Mouse (Mus musculus) limb, embryonic 11.5 days (tissue): Measurements from ENCODE around the gene Gm17509. TPM values are rescaled to one million over a fixed set of nuclear protein-coding genes. Genes with fewer than 3 reads are reported as not detected.

ENCODE experiments used
- ATAC-seq: fragments of 200-750 bp; cut with Nextera tagmentation; 2 replicates; pipeline ENCODE4 v1.8.0; 2017; ENCODE audit warnings: low read depth; ENCODE audit not compliant: insufficient number of reproducible peaks, low FRiP score, low TSS enrichment
- DNase-seq: peaks from one replicate; pipeline ENCODE4 v3.0.0-alpha.2; 2015; ENCODE audit warnings: low spot score
- H3K27ac ChIP-seq: fragments of 300-500 bp; sonication (generic); replicated peaks from 2 replicates; pipeline ENCODE4 v1.5.1; 2014; ENCODE audit warnings: low read depth, mild to moderate bottlenecking, low read length
- H3K27me3 ChIP-seq: fragments of 300-500 bp; sonication (generic); 2 replicates; pipeline ENCODE4 v1.6.1; 2014; ENCODE audit warnings: mild to moderate bottlenecking, low read length, mixed read lengths; ENCODE audit not compliant: control insufficient read depth, insufficient read depth
- H3K36me3 ChIP-seq: fragments of 300-500 bp; sonication (generic); 2 replicates; pipeline ENCODE4 v1.6.1; 2014; ENCODE audit warnings: mild to moderate bottlenecking, low read length, moderate library complexity, mixed read lengths; ENCODE audit not compliant: control insufficient read depth, insufficient read depth
- H3K4me1 ChIP-seq: fragments of 300-500 bp; sonication (generic); 2 replicates; pipeline ENCODE4 v1.6.1; 2014; ENCODE audit warnings: low read length, mixed read lengths; ENCODE audit not compliant: control insufficient read depth, insufficient read depth
- H3K4me2 ChIP-seq: fragments of 300-500 bp; sonication (generic); 2 replicates; pipeline ENCODE4 v1.6.1; 2014; ENCODE audit warnings: low read depth, mild to moderate bottlenecking, moderate library complexity; ENCODE audit not compliant: severe bottlenecking
- H3K4me3 ChIP-seq: fragments of 300-500 bp; sonication (generic); 2 replicates; pipeline ENCODE4 v1.5.1; 2014; ENCODE audit warnings: low read depth, low read length
- H3K9ac ChIP-seq: fragments of 300-500 bp; sonication (generic); 2 replicates; pipeline ENCODE4 v1.6.1; 2014; ENCODE audit warnings: mild to moderate bottlenecking, low read length
- H3K9me3 ChIP-seq: fragments of 300-500 bp; sonication (generic); 2 replicates; pipeline ENCODE4 v1.6.1; 2016; ENCODE audit warnings: low read length; ENCODE audit not compliant: control insufficient read depth
- WGBS: fragments of 180-500 bp; shearing (Covaris S2); extraction: QIAGEN DNeasy Blood & Tissue Kit; methylation state at CpG from one replicate; pipeline ENCODE4 v1.1.7; 2014; 5-methylcytosine and 5-hydroxymethylcytosine counted together
- polyA plus RNA-seq: library from polyadenylated mRNA; unstranded; fragments of >200 nt; fragmentation: Nextera tagmentation; extraction: Ambion mirVana; gene quantifications from 2 replicates; pipeline ENCODE4 v1.2.1, GENCODE M21; 2014

Gm17509 gene
- polyA plus RNA-seq, 1 experiment from 2014 or later, result 0.17 TPM

DNA sequence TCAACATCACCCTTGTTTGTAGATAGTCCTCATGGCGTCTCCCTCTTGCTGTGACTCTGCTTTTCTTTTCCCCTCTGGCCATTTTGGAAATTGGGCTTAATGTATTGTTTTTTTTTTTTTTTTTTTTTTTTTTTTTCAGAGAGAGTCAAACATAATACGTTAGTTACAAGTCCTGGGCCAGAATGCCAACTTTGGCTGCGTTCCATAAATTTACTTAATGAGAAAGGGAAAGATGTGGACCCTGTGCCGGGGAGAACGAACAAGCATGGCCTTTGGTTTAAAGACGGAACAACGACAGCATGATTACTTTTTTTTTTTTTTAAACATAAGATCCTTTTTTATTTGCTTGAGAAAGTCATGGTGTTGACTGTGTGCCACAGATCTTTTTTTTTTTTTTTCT, 13.6 kb upstream of the Gm17509 start:
- H3K4me2 ChIP-seq, result no peak overlapping the region
- no peak overlapping the region for H3K27ac ChIP-seq
- H3K9me3 ChIP-seq, result no peaks in the 10 kb centered on the region
- H3K9ac ChIP-seq, result no peak overlapping the region
- no peak for ATAC-seq
- 42% methylated on average over 7 of the region's 7 CpGs for WGBS
- H3K4me1 ChIP-seq, result peaks cover 5% of the 10 kb centered on the region; the same call in 1 of the 2 replicates
- DNase-seq, result no peak
- no peaks in the 10 kb centered on the region for H3K36me3 ChIP-seq
- H3K27me3 ChIP-seq, result no peaks in the 10 kb centered on the region
- no peak overlapping the region for H3K4me3 ChIP-seq

DNA sequence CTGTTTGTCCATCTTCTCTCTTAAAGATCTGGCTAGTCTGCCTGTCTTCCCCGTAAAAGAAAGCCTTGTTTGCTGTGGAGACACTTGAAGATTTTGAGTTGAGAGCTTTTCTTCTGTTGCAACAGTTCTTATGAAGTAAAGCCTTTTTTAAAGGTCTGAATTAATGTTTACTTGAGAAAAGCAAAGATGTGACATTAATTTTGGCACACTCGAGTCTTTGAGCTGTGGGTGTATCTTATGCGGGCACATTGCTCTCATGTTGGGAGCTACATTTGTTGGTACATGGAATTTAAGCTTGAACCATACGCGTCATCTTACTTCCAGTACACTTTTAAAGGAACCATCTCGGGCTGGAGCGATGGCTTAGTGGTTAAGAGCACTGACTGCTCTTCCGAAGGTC, 12.9 kb upstream of the Gm17509 start:
- 0 out of 2 replicates have a peak overlapping the region, but pooled peaks have one; percentile 15 for H3K27ac ChIP-seq

DNA sequence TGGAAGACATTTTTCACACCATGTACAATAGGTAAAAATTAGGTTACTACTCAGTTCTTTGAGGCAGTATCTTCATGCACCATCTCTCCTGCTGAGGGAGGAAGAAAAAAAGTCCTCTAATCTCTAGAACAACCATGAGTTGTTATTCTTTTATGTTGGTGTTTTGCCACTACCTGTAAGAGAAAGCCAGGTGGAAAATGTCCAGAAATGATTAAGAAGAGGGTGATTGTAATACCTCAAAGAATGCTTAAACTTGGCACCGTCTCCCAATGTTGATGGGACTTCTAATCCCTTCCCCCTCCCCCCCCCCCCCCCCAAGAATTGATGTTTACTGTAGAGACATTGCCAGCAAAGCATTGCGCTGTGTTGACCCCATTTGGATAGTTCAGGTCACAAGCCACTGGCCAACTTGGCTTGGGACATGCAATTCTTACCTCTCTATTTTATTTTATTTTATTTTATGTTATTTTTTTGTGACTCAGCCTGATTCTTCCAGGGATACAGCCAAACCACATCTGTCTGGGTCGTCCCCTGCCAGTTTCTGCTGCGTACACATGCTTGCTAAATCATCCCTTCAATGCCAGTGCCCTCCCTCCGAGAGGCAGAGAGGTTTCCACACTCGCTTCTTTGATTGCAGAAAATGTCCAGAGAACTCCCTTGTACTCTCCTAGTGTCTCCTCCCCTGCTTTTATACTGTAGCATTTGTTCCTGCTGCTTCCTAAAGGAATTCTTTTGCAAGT, 9.7 kb upstream of the Gm17509 start:
- Histone ChIP-seq H3K27me3 (no peaks in the 10 kb centered on the region), H3K36me3 (no peaks in the 10 kb centered on the region), H3K4me2 (no peak overlapping the region), H3K4me3 (no peak overlapping the region), H3K27ac (no peak overlapping the region), H3K4me1 (peaks cover 3% of the 10 kb centered on the region; the same call in 1 of the 2 replicates), H3K9me3 (no peaks in the 10 kb centered on the region), H3K9ac (no peak overlapping the region)
- no peak for ATAC-seq
- DNase-seq, result no peak
- 89% methylated on average over 6 of the region's 6 CpGs for WGBS

More for the DNA sequence above, 12.9 kb upstream of the Gm17509 start:
- H3K9me3 ChIP-seq, result no peaks in the 10 kb centered on the region
- H3K4me2 ChIP-seq, result no peak overlapping the region
- DNase-seq (no peak), ATAC-seq (no peak)
- no peaks in the 10 kb centered on the region for H3K27me3 ChIP-seq
- H3K4me3 ChIP-seq, result no peak overlapping the region
- no peaks in the 10 kb centered on the region for H3K36me3 ChIP-seq
- peaks cover 5% of the 10 kb centered on the region; the same call in 1 of the 2 replicates for H3K4me1 ChIP-seq
- no peak overlapping the region for H3K9ac ChIP-seq
- 93% methylated on average over 8 of the region's 8 CpGs for WGBS

DNA sequence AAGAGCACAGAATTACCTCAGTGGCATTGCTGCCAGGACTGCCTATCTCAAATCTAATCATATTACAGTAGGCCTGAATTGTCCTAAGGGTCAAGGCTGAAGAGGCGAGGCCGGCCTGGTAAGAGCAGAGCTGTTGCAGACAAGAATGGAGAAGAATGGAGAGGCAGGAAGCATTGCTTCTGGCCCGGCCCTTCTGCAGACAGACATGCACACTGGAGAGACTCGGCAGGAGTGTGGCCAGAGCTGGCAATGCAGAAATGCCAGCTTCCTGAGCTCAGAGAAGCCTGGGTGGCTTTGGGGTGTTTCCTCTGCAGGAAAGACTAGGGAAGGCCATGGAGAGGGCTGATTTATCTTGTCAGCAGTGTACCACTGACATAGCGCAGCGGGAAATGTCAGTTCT, 4.7 kb upstream of the Gm17509 start:
- WGBS, result 87% methylated on average over 6 of the region's 6 CpGs
- Histone ChIP-seq H3K27ac (no peak overlapping the region), H3K9ac (no peak overlapping the region), H3K4me3 (no peak overlapping the region), H3K9me3 (no peaks in the 10 kb centered on the region), H3K4me1 (no peaks in the 10 kb centered on the region), H3K36me3 (no peaks in the 10 kb centered on the region), H3K4me2 (no peak overlapping the region), H3K27me3 (no peaks in the 10 kb centered on the region)
- no peak for DNase-seq
- ATAC-seq, result no peak

- no peak overlapping the region for H3K4me2 ChIP-seq
- no peaks in the 10 kb centered on the region for H3K36me3 ChIP-seq
- no peak overlapping the region for H3K4me3 ChIP-seq
- ATAC-seq (no peak), DNase-seq (no peak)
- H3K4me1 ChIP-seq, result no peaks in the 10 kb centered on the region
- H3K27me3 ChIP-seq, result no peaks in the 10 kb centered on the region
- H3K9me3 ChIP-seq, result no peaks in the 10 kb centered on the region
- no peak overlapping the region for H3K27ac ChIP-seq
- H3K9ac ChIP-seq, result no peak overlapping the region
- WGBS, result 84% methylated on average over 2 of the region's 2 CpGs
These were observed 4.0 kb upstream of the Gm17509 start for GRCm38 (mm10) chr13:117224901-117225300.

DNA sequence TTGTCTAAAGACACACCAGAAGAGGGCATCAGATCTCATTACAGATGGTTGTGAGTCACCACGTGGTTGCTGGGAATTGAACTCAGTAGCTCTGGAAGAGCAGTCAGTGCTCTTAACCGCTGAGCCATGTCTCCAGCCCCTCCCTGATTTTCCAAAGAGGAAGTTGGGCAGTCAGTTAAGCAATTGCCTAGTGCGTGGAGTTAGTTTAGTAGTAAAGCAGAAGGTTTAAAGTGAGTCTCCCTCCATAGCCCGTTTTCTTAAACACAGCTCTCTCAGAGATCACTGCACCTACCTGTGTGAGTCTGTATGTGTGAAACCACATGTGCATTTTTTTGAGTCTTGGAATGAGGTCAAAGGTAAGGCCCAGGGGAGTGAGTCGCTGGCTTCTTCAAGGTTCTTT, 2.2 kb upstream of the Gm17509 start:
- no peak overlapping the region for H3K4me2 ChIP-seq

DNA sequence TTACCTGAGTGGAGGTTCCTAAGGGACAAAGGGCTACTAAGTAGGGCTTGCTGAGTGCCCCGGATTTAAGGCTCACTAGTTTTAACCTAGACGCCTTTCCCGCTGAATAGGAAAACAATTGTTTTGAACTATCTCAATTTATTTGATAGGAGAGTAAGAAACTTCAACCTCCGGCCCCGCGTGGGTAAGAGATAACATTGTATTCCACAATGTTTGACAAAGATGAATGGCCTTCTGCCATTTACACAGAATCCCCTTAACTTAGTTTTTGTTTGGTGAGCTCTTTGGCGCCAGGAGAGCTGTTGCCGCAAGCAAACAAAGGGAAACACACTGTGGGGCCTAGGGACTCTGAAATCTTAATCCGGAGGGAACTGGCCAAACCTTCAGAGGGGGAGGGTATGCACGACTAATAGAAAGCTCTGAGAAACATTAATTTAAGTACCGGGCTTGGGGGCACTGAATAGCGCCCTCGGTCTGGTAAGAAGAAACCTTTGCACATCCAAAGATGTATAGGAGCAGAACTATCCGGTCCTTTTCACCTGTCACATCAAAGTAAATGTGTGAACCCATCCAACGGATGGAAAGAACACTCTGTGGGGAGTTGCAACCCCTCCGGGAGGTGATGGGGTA, 889 bp downstream of the Gm17509 start:
- peak; percentile 10; the same call in 1 of the 2 replicates for ATAC-seq
- Histone ChIP-seq H3K9me3 (no peaks in the 10 kb centered on the region), H3K36me3 (no peaks in the 10 kb centered on the region), H3K4me1 (peaks cover 3% of the 10 kb centered on the region; the same call in 1 of the 2 replicates), H3K27ac (0 out of 2 replicates have a peak overlapping the region, but pooled peaks have one; percentile 10), H3K4me3 (peak overlapping the region; percentile 73), H3K9ac (peak overlapping the region; percentile 92), H3K27me3 (no peaks in the 10 kb centered on the region), H3K4me2 (peak overlapping the region; percentile 74)
- WGBS, result 6% methylated on average over 16 of the region's 16 CpGs
- no peak for DNase-seq

More for the DNA sequence above, 2.2 kb upstream of the Gm17509 start:
- Histone ChIP-seq H3K27me3 (no peaks in the 10 kb centered on the region), H3K9me3 (no peaks in the 10 kb centered on the region), H3K4me1 (no peaks in the 10 kb centered on the region), H3K4me3 (no peak overlapping the region), H3K9ac (no peak overlapping the region), H3K36me3 (no peaks in the 10 kb centered on the region), H3K27ac (no peak overlapping the region)
- 58% methylated on average over 5 of the region's 5 CpGs for whole genome bisulfite sequencing
- DNase-seq, result no peak
- no peak for ATAC-seq

DNA sequence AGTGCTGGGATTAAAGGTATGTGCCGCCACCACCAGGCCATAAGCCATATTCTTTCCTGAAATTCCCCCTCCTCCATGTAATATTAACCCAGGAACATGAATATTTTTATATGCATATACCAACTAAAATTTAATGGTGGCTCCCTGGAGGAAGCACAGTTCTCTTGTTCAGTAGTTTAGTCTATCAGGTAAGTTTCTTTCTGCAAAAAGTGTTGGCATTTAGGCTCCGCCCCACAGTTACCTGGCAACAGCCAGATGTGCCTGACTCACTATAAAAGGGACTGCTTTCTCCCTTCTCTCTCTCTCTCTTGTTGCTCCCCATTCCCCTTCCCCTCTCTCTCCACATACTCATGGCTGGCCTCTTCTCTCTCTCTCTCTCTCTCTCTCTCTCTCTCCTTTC, 2.8 kb downstream of the Gm17509 start:
- Histone ChIP-seq H3K36me3 (no peaks in the 10 kb centered on the region), H3K27me3 (no peaks in the 10 kb centered on the region), H3K4me3 (no peak overlapping the region), H3K27ac (no peak overlapping the region), H3K4me2 (no peak overlapping the region), H3K9me3 (no peaks in the 10 kb centered on the region), H3K4me1 (peaks cover 3% of the 10 kb centered on the region; the same call in 1 of the 2 replicates), H3K9ac (no peak overlapping the region)
- no peak for DNase-seq
- WGBS, result 70% methylated on average over 2 of the region's 2 CpGs
- no peak for ATAC-seq
